Mouse (Mus musculus): ENCODE data around the gene Cacng7. TPM values are rescaled to one million over a fixed set of nuclear protein-coding genes. Genes with fewer than 3 reads are reported as not detected.
"Not testable (repeated sequence)": the region's sequence is repeated elsewhere in the genome, so short reads cannot be mapped to it uniquely, and the experiment has no call there.

Gene Cacng7
- polyA plus RNA-seq, 1 experiment from 2014 or later: 2.6 TPM

DNA sequence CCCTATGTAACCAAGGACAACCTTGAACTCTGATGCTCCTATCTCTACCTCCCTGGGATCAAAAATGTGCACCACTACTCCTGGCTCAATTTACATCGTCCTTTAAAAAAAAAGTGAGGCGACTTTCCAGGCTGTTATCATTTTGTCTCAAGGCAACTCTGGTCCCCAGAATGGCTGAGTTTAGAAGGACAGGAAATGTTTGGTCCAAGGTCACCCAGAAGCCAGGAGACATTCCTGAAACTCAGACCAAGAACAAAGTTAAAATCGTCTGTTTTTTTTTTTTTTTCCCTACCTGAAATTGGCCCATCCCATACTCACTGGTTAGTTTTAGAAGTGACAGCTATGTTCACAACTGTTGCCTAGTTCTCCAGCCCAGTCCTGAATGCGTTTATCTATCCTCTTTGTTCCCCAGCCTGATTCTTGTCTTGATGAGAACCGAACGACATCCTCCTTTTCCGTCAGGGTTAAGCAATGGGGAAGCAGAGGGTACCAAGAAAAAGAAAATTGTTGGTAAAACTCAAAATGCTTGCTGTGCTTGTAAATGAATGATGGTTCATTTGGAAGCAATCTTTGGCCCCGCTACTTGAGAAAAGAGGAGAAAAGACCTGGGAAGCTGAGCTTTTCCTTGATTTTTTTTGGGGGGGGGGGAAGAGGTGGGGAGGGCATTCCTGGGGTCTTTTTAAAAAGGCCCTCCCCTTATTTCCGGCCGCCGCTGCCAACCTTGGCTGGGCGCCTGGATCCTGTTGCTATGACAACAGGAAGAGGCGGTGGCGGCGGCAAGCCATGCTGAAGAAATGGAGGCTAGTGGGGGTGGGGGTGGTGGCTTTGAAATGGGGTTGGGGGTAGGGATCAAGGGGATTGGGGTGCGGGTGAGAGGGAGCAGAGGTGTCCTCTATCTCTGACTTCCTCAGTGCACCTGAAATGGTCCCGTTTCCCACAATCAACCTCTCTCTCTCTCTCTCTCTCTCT is 57.0 kb downstream of the Cacng7 start:
- H3K27me3 ChIP-seq (replicated peaks; ENCODE audit: control insufficient read depth, insufficient read depth, low read length): no peaks in the 10 kb centered on the region
- H3K9me3 ChIP-seq (ENCODE audit: control insufficient read depth, low read length): no peaks in the 10 kb centered on the region
- H3K9ac ChIP-seq (ENCODE audit: low read depth, low read length): peak overlapping the region; percentile 80
- ATAC-seq: peak; percentile 49; the same call in 1 of the 2 replicates
- H3K27ac ChIP-seq (ENCODE audit: low read depth, low read length): peak overlapping the region; percentile 55; the same call in 1 of the 2 replicates
- H3K4me1 ChIP-seq (ENCODE audit: control insufficient read depth, insufficient read depth, low read depth, low read length): peaks cover 27% of the 10 kb centered on the region
- H3K36me3 ChIP-seq (ENCODE audit: control insufficient read depth, insufficient read depth, low read length): peaks cover 8% of the 10 kb centered on the region
- peak overlapping the region; percentile 87 for H3K4me2 ChIP-seq (ENCODE audit: low read length)
- peak overlapping the region; percentile 61 for H3K4me3 ChIP-seq (ENCODE audit: low read length)
- 2% methylated on average over 16 of the region's 17 CpGs for WGBS

DNA sequence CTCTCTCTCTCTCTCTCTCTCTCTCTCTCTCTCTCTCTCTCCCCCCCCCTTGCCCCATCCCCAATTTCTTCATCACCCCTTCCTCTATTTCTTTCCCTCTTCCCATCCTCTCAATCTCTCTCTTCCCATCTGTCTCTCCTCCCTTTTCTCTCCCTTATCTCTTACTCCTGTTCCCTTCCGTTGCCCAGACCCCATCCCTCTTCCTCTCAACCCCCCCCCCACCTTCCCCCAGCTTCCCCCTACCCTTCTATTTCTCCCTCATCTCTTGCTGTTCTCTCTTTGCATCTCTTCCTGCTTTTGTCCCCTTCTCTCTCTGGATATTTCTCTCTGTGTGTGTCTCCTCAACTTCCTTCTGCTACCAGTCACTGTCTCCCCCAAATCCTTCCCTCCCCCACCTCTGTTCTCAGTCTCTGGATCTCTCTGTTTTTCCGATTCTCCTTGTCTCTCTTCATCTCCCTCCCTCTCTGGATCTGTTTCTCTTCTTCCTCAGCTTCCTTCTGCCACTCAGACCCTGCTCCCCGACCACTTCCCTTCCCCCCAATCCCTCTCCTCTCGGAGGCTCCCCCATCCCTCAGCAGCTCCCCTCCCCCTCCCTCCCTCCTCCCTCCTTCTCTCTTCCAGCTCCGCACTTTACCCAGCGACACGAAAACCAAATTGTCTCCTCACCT is 57.8 kb downstream of the Cacng7 start, which contains the start of gene Cacng8:
Gene Cacng8, plus strand, starts transcription at position 271 of the 668 bp plus-strand sequence.
- peak; percentile 45 for ATAC-seq
- WGBS: 0% methylated on average over 7 of the region's 7 CpGs
- peak within 1 kb of the TSS; percentile 87 for H3K4me2 ChIP-seq (ENCODE audit: low read length)
- H3K9ac ChIP-seq (ENCODE audit: low read depth, low read length): peak within 1 kb of the TSS; percentile 80
- no peaks in the 10 kb centered on the region for H3K27me3 ChIP-seq (replicated peaks; ENCODE audit: control insufficient read depth, insufficient read depth, low read length)
- peak within 1 kb of the TSS; percentile 66 for H3K27ac ChIP-seq (ENCODE audit: low read depth, low read length)
- no peaks in the 10 kb centered on the region for H3K9me3 ChIP-seq (ENCODE audit: control insufficient read depth, low read length)
- H3K36me3 ChIP-seq (ENCODE audit: control insufficient read depth, insufficient read depth, low read length): peaks cover 12% of the 10 kb centered on the region
- H3K4me3 ChIP-seq (ENCODE audit: low read length): peak within 1 kb of the TSS; percentile 61
- peaks cover 27% of the 10 kb centered on the region for H3K4me1 ChIP-seq (ENCODE audit: control insufficient read depth, insufficient read depth, low read depth, low read length)

DNA sequence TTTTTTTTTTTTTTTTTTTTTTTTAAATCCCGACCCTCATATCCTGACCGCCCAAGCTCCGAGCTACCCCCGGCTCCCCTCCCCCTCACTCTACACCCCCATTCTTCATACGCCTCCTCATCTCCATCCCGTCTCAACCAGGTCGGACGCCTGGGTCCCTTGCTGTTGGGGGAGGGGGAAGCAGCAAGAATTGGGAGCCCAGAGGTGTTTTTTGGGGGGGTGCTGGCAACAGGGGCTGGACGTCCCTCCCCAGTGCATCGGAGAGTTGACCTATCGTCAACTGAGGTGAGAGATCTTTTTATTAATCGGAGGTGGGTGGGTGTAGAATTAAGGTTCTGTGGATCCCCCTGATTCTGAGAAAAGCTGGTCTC is 58.3 kb downstream of the Cacng7 start:
- peak overlapping the region; percentile 87 for H3K4me2 ChIP-seq (ENCODE audit: low read length)
- peaks cover 27% of the 10 kb centered on the region for H3K4me1 ChIP-seq (ENCODE audit: control insufficient read depth, insufficient read depth, low read depth, low read length)
- H3K9me3 ChIP-seq (ENCODE audit: control insufficient read depth, low read length): no peaks in the 10 kb centered on the region
- WGBS: 2% methylated on average over 12 of the region's 12 CpGs
- H3K4me3 ChIP-seq (ENCODE audit: low read length): peak overlapping the region; percentile 61
- no peaks in the 10 kb centered on the region for H3K27me3 ChIP-seq (replicated peaks; ENCODE audit: control insufficient read depth, insufficient read depth, low read length)
- H3K36me3 ChIP-seq (ENCODE audit: control insufficient read depth, insufficient read depth, low read length): peaks cover 12% of the 10 kb centered on the region
- peak; percentile 29 for ATAC-seq
- H3K27ac ChIP-seq (ENCODE audit: low read depth, low read length): peak overlapping the region; percentile 66; the same call in 1 of the 2 replicates
- peak overlapping the region; percentile 80 for H3K9ac ChIP-seq (ENCODE audit: low read depth, low read length)

DNA sequence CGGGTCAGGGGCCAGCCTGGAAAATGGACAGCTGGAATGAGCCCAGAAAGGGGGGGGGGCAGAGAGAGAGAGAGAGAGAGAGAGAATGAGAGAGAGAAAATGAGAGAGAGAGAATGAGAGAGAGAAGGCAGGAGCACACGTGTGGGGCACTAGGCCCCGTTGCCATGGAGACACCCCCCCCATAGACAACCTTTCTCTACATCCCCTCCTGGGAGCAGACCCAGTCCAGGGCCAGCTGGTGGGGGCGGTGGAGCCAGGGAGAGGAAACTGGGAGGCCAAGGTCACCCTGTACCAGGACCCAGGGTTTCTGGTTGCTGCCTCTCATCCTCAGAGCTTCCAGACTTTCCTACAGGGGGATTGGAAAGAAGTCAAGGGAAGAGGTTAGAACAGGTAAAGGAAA is 59.1 kb downstream of the Cacng7 start:
- H3K4me1 ChIP-seq (ENCODE audit: control insufficient read depth, insufficient read depth, low read depth, low read length): peaks cover 27% of the 10 kb centered on the region
- peak overlapping the region; percentile 66; the same call in 1 of the 2 replicates for H3K27ac ChIP-seq (ENCODE audit: low read depth, low read length)

DNA sequence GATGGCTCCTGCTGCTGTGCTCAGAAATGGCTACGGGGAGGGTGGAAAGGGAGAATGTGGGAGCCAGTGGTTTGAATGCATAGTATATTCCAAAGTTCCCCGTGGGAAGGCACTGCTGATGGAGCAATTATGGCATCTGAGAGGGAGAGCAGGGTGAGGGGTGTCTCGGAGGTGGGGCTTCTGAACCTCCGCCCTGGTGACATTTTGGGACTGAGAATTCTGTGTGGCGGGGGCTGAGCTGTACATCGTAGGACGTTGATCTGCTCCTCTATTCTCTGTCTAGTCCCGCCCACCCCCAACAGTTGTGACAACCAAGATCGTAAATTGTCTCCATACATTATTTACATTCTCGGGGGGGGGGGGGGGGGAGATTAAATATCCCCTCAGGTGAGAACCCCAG is 64.6 kb downstream of the Cacng7 start:
- no peaks in the 10 kb centered on the region for H3K9me3 ChIP-seq (ENCODE audit: control insufficient read depth, low read length)
- H3K27me3 ChIP-seq (replicated peaks; ENCODE audit: control insufficient read depth, insufficient read depth, low read length): no peaks in the 10 kb centered on the region
- H3K27ac ChIP-seq (ENCODE audit: low read depth, low read length): no peak overlapping the region
- WGBS: 40% methylated on average over 10 of the region's 10 CpGs
- H3K4me2 ChIP-seq (ENCODE audit: low read length): peak overlapping the region; percentile 36
- no peak for ATAC-seq
- H3K4me1 ChIP-seq (ENCODE audit: control insufficient read depth, insufficient read depth, low read depth, low read length): peaks cover 13% of the 10 kb centered on the region
- no peak overlapping the region for H3K9ac ChIP-seq (ENCODE audit: low read depth, low read length)
- H3K36me3 ChIP-seq (ENCODE audit: control insufficient read depth, insufficient read depth, low read length): peaks cover 12% of the 10 kb centered on the region
- H3K4me3 ChIP-seq (ENCODE audit: low read length): no peak overlapping the region

More for the DNA sequence above, 59.1 kb downstream of the Cacng7 start:
- Histone ChIP-seq H3K9ac (ENCODE audit: low read depth, low read length) (peak overlapping the region; percentile 80), H3K4me2 (ENCODE audit: low read length) (peak overlapping the region; percentile 87), H3K27me3 (replicated peaks; ENCODE audit: control insufficient read depth, insufficient read depth, low read length) (no peaks in the 10 kb centered on the region), H3K36me3 (ENCODE audit: control insufficient read depth, insufficient read depth, low read length) (peaks cover 12% of the 10 kb centered on the region), H3K9me3 (ENCODE audit: control insufficient read depth, low read length) (no peaks in the 10 kb centered on the region), H3K4me3 (ENCODE audit: low read length) (peak overlapping the region; percentile 61)
- ATAC-seq: peak; percentile 43; the same call in 1 of the 2 replicates
- 5% methylated on average over 4 of the region's 4 CpGs for WGBS

DNA sequence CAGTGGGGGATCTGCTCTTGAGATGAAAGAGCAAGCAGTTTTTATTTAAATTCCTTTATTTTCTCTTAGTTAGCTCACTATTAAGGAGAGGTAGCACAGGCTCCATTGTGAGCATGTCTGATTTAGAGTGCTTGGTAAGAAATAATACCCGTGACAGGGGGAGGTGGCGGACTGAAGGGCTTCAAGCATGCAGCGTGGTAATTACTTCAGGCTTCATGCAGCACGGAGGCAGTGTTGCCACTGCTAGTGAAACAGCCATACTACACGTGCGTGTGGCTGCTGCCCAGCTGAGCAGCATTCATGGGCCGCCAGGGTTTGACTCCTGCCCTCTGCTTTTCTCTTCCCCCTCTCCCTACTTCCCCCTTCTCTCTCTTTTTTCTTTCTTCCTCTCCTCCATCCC is 65.0 kb downstream of the Cacng7 start:
- Histone ChIP-seq H3K4me1 (ENCODE audit: control insufficient read depth, insufficient read depth, low read depth, low read length) (peaks cover 10% of the 10 kb centered on the region), H3K9ac (ENCODE audit: low read depth, low read length) (no peak overlapping the region)

DNA sequence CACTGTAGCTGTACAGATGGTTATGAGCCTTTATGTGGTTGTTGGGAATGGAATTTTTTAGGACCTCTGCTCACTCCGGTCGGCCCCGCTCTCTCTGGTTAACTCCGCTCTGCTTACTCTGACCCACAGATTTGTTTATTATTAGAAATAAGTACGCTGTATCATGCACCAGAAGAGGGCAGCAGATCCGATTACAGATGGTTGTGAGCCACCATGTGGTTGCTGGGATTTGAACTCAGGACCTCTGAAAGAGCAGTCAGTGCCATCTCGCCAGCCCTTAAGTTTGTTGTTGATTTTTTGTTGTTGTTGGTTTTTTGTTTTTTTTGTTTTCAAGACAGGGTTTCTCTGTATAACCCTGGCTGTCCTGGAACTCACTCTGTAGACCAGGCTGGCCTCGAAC is 65.6 kb downstream of the Cacng7 start:
- not testable (repeated sequence) for H3K4me3 ChIP-seq (ENCODE audit: low read length); H3K9me3 ChIP-seq (ENCODE audit: control insufficient read depth, low read length); H3K4me2 ChIP-seq (ENCODE audit: low read length); H3K27me3 ChIP-seq (replicated peaks; ENCODE audit: control insufficient read depth, insufficient read depth, low read length); ATAC-seq; H3K27ac ChIP-seq (ENCODE audit: low read depth, low read length); H3K9ac ChIP-seq (ENCODE audit: low read depth, low read length); H3K4me1 ChIP-seq (ENCODE audit: control insufficient read depth, insufficient read depth, low read depth, low read length)
- peaks cover 12% of the 10 kb centered on the region for H3K36me3 ChIP-seq (ENCODE audit: control insufficient read depth, insufficient read depth, low read length)
- WGBS: 90% methylated on average over 8 of the region's 8 CpGs

More for the DNA sequence above, 65.0 kb downstream of the Cacng7 start:
- no peaks in the 10 kb centered on the region for H3K27me3 ChIP-seq (replicated peaks; ENCODE audit: control insufficient read depth, insufficient read depth, low read length)
- peaks cover 12% of the 10 kb centered on the region for H3K36me3 ChIP-seq (ENCODE audit: control insufficient read depth, insufficient read depth, low read length)
- 12% methylated on average over 7 of the region's 7 CpGs for WGBS
- ATAC-seq: peak; percentile 32; the same call in 1 of the 2 replicates
- no peaks in the 10 kb centered on the region for H3K9me3 ChIP-seq (ENCODE audit: control insufficient read depth, low read length)
- no peak overlapping the region for H3K4me3 ChIP-seq (ENCODE audit: low read length)
- H3K27ac ChIP-seq (ENCODE audit: low read depth, low read length): no peak overlapping the region
- H3K4me2 ChIP-seq (ENCODE audit: low read length): peak overlapping the region; percentile 36

DNA sequence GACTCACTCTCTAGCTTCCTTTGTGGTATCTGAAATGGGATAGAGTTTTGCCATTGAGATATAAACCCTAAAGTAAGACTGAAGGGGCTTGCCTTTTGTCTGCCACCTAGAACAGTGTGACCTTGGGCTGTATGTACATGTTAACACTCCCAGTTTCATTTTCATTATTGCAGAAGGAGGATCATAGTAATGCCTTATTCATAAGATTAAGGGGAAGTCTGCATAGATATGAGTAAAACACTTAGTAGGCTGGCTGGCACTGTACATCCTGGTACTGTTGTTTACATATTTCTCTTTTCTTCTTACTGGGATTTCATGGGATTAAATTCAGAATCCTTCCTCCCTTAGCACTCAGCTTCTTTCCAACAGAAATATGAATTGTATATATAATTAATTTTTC is 67.2 kb downstream of the Cacng7 start:
- no peak overlapping the region for H3K4me3 ChIP-seq (ENCODE audit: low read length)
- no peak overlapping the region for H3K9ac ChIP-seq (ENCODE audit: low read depth, low read length)
- no peak for ATAC-seq
- H3K4me2 ChIP-seq (ENCODE audit: low read length): no peak overlapping the region
- H3K4me1 ChIP-seq (ENCODE audit: control insufficient read depth, insufficient read depth, low read depth, low read length): peaks cover 6% of the 10 kb centered on the region
- H3K27me3 ChIP-seq (replicated peaks; ENCODE audit: control insufficient read depth, insufficient read depth, low read length): no peaks in the 10 kb centered on the region
- H3K9me3 ChIP-seq (ENCODE audit: control insufficient read depth, low read length): no peaks in the 10 kb centered on the region
- peaks cover 3% of the 10 kb centered on the region; the same call in 1 of the 2 replicates for H3K36me3 ChIP-seq (ENCODE audit: control insufficient read depth, insufficient read depth, low read length)
- no peak overlapping the region for H3K27ac ChIP-seq (ENCODE audit: low read depth, low read length)
